Mouse (Mus musculus): ENCODE results near the gene Hps5.
A peak's percentile ranks its signal among the peaks of the same experiment; 100 is the strongest.
"Not testable (repeated sequence)": the region's sequence is repeated elsewhere in the genome, so short reads cannot be mapped to it uniquely, and the experiment has no call there.

Gene Hps5

GRCm38 (mm10) chr7:46827046-46827802 lies 31.4 kb upstream of the Hps5 start:
- no peak for DNase-seq

- DNase-seq: not testable (repeated sequence)
Observed at GRCm38 (mm10) chr7:46820876-46821632, 25.2 kb upstream of the Hps5 start.

- no peak for DNase-seq
Observed at GRCm38 (mm10) chr7:46814012-46814411, 18.1 kb upstream of the Hps5 start.

- no peak for DNase-seq
Observed at GRCm38 (mm10) chr7:46810325-46810724, 14.5 kb upstream of the Hps5 start.

GRCm38 (mm10) chr7:46796779-46797178 lies 915 bp upstream of the Hps5 start:
- DNase-seq: no peak

GRCm38 (mm10) chr7:46796206-46796679 lies 379 bp upstream of the Hps5 start:
- DNase-seq: no peak

- DNase-seq: no peak
Observed at GRCm38 (mm10) chr7:46793871-46794270, 2.0 kb downstream of the Hps5 start.

- DNase-seq: no peak
Observed at GRCm38 (mm10) chr7:46789177-46789849, 6.6 kb downstream of the Hps5 start.

- DNase-seq: peak; percentile 34
Observed at GRCm38 (mm10) chr7:46770706-46771105, 25.2 kb downstream of the Hps5 start.

- DNase-seq: no peak
Observed at GRCm38 (mm10) chr7:46768451-46768850, 27.4 kb downstream of the Hps5 start.

- no peak for DNase-seq
Observed at GRCm38 (mm10) chr7:46767371-46767770, 28.5 kb downstream of the Hps5 start.

- no peak for DNase-seq
Observed at GRCm38 (mm10) chr7:46764672-46765071, 31.2 kb downstream of the Hps5 start.

GRCm38 (mm10) chr7:46762601-46763000 lies 33.3 kb downstream of the Hps5 start:
- no peak for DNase-seq

GRCm38 (mm10) chr7:46761049-46761795 lies 34.6 kb downstream of the Hps5 start:
- no peak for DNase-seq

- no peak for DNase-seq
Observed at GRCm38 (mm10) chr7:46751490-46751889, 44.4 kb downstream of the Hps5 start, which contains the start of gene Saa2. Gene Saa2 (plus strand): TSS chr7:46751790.

GRCm38 (mm10) chr7:46748459-46748858 lies 47.4 kb downstream of the Hps5 start:
- DNase-seq: no peak

GRCm38 (mm10) chr7:46746381-46746780 lies 49.5 kb downstream of the Hps5 start:
- DNase-seq: no peak

- DNase-seq: no peak
Observed at GRCm38 (mm10) chr7:46745816-46746215, 50.0 kb downstream of the Hps5 start.

GRCm38 (mm10) chr7:46742880-46743279 lies 53.0 kb downstream of the Hps5 start, which contains the start of gene Saa1:
Gene Saa1 (minus strand): TSS chr7:46742980.
- DNase-seq: not testable (repeated sequence)

- not testable (repeated sequence) for DNase-seq
Observed at GRCm38 (mm10) chr7:46740041-46740440, 55.8 kb downstream of the Hps5 start.

- no peak for DNase-seq
Observed at GRCm38 (mm10) chr7:46738561-46739460, 57.1 kb downstream of the Hps5 start.

All from thymus, postnatal 14 days (tissue).